Mouse (Mus musculus) embryonic facial prominence, embryonic 13.5 days (tissue): Measurements from ENCODE around the gene Parvb. TPM values are rescaled to one million over a fixed set of nuclear protein-coding genes. Genes with fewer than 3 reads are reported as not detected.

Source experiments
- ATAC-seq: fragments of 200-750 bp; cut with Nextera tagmentation; 2 replicates; pipeline ENCODE4 v1.8.0; 2017; ENCODE audit warnings: low read depth; ENCODE audit not compliant: insufficient number of reproducible peaks, insufficient read depth, low FRiP score, low TSS enrichment
- H3K27ac ChIP-seq: fragments of 300-500 bp; sonication (generic); 2 replicates; pipeline ENCODE4 v1.5.1; 2015; ENCODE audit warnings: moderate library complexity, mild to moderate bottlenecking, inconsistent platforms
- H3K27me3 ChIP-seq: fragments of 300-500 bp; sonication (generic); 2 replicates; pipeline ENCODE4 v1.6.1; 2015; ENCODE audit warnings: mild to moderate bottlenecking, inconsistent platforms
- H3K36me3 ChIP-seq: fragments of 300-500 bp; sonication (generic); 2 replicates; pipeline ENCODE4 v1.6.1; 2015; ENCODE audit warnings: mild to moderate bottlenecking, inconsistent platforms
- H3K4me1 ChIP-seq: fragments of 300-500 bp; sonication (generic); 2 replicates; pipeline ENCODE4 v1.6.1; 2015; ENCODE audit warnings: inconsistent platforms
- H3K4me2 ChIP-seq: fragments of 300-500 bp; sonication (generic); 2 replicates; pipeline ENCODE4 v1.6.1; 2015; ENCODE audit warnings: moderate library complexity, mild to moderate bottlenecking, inconsistent platforms
- H3K4me3 ChIP-seq: fragments of 300-500 bp; sonication (generic); 2 replicates; pipeline ENCODE4 v1.5.1; 2015; ENCODE audit warnings: mild to moderate bottlenecking, inconsistent platforms
- H3K9ac ChIP-seq: fragments of 300-500 bp; sonication (generic); 2 replicates; pipeline ENCODE4 v1.6.1; 2015; ENCODE audit warnings: mild to moderate bottlenecking, inconsistent platforms
- H3K9me3 ChIP-seq: fragments of 300-500 bp; sonication (generic); 2 replicates; pipeline ENCODE4 v1.6.1; 2016; ENCODE audit warnings: inconsistent platforms
- WGBS: fragments of 180-500 bp; shearing (Covaris S2); methylation state at CpG from one replicate; pipeline ENCODE4 v1.1.7; 2015; ENCODE audit warnings: mixed read lengths; 5-methylcytosine and 5-hydroxymethylcytosine counted together
- polyA plus RNA-seq: library from polyadenylated mRNA; unstranded; fragments of >200 nt; fragmentation: Nextera tagmentation; extraction: Ambion mirVana; gene quantifications from 2 replicates; pipeline ENCODE4 v1.2.1, GENCODE M21; 2015

The Parvb gene
- polyA plus RNA-seq, 1 experiment from 2014 or later: 4.4 TPM

GRCm38 (mm10) chr15:84238991-84239401 lies 7.2 kb downstream of the Parvb start:
- no peaks in the 10 kb centered on the region; the same call in 1 of the 2 replicates for H3K27me3 ChIP-seq
- no peak overlapping the region for H3K27ac ChIP-seq
- WGBS: 17% methylated on average over 16 of the region's 16 CpGs
- H3K9ac ChIP-seq: no peak overlapping the region
- no peak overlapping the region for H3K4me3 ChIP-seq
- no peaks in the 10 kb centered on the region for H3K9me3 ChIP-seq
- peak overlapping the region; percentile 19; the same call in 1 of the 2 replicates for H3K4me2 ChIP-seq
- ATAC-seq: no peak
- H3K36me3 ChIP-seq: no peaks in the 10 kb centered on the region
- H3K4me1 ChIP-seq: peaks cover 21% of the 10 kb centered on the region

GRCm38 (mm10) chr15:84241520-84241919 lies 9.7 kb downstream of the Parvb start:
- Histone ChIP-seq H3K36me3 (no peaks in the 10 kb centered on the region), H3K27me3 (no peaks in the 10 kb centered on the region; the same call in 1 of the 2 replicates), H3K4me3 (no peak overlapping the region), H3K9ac (no peak overlapping the region), H3K4me2 (no peak overlapping the region), H3K4me1 (peaks cover 21% of the 10 kb centered on the region), H3K27ac (no peak overlapping the region; the same call in 1 of the 2 replicates), H3K9me3 (no peaks in the 10 kb centered on the region)
- no peak for ATAC-seq
- WGBS: 9% methylated on average over 7 of the region's 7 CpGs

GRCm38 (mm10) chr15:84245104-84245503 lies 13.3 kb downstream of the Parvb start:
- Histone ChIP-seq H3K4me3 (no peak overlapping the region), H3K9me3 (peaks cover 7% of the 10 kb centered on the region), H3K4me2 (no peak overlapping the region), H3K4me1 (peaks cover 9% of the 10 kb centered on the region), H3K9ac (no peak overlapping the region), H3K27ac (no peak overlapping the region), H3K36me3 (no peaks in the 10 kb centered on the region), H3K27me3 (no peaks in the 10 kb centered on the region)
- ATAC-seq: no peak
- 80% methylated on average over 7 of the region's 7 CpGs for WGBS

GRCm38 (mm10) chr15:84246195-84246594 lies 14.4 kb downstream of the Parvb start:
- no peaks in the 10 kb centered on the region for H3K36me3 ChIP-seq
- no peak overlapping the region for H3K4me3 ChIP-seq
- no peak overlapping the region for H3K4me2 ChIP-seq
- H3K4me1 ChIP-seq: peaks cover 15% of the 10 kb centered on the region
- H3K27ac ChIP-seq: no peak overlapping the region
- H3K9me3 ChIP-seq: peaks cover 7% of the 10 kb centered on the region
- WGBS: 95% methylated on average over 6 of the region's 6 CpGs
- no peaks in the 10 kb centered on the region for H3K27me3 ChIP-seq
- no peak for ATAC-seq
- H3K9ac ChIP-seq: no peak overlapping the region

- 91% methylated on average over 3 of the region's 3 CpGs for WGBS
- H3K4me1 ChIP-seq: peaks cover 12% of the 10 kb centered on the region
- no peaks in the 10 kb centered on the region for H3K27me3 ChIP-seq
- ATAC-seq: no peak
- no peak overlapping the region for H3K4me3 ChIP-seq
- H3K9ac ChIP-seq: no peak overlapping the region
- no peaks in the 10 kb centered on the region for H3K36me3 ChIP-seq
- H3K9me3 ChIP-seq: peaks cover 7% of the 10 kb centered on the region
- no peak overlapping the region for H3K4me2 ChIP-seq
- H3K27ac ChIP-seq: no peak overlapping the region
Observed at GRCm38 (mm10) chr15:84247309-84247708, 15.5 kb downstream of the Parvb start.

GRCm38 (mm10) chr15:84251227-84251626 lies 19.4 kb downstream of the Parvb start:
- 0 out of 2 replicates have a peak, but pooled peaks cover 3% of the 10 kb centered on the region for H3K27me3 ChIP-seq
- H3K4me2 ChIP-seq: no peak overlapping the region
- H3K4me3 ChIP-seq: no peak overlapping the region
- peaks cover 44% of the 10 kb centered on the region for H3K4me1 ChIP-seq
- no peak overlapping the region for H3K9ac ChIP-seq
- 33% methylated on average over 13 of the region's 13 CpGs for WGBS
- peaks cover 7% of the 10 kb centered on the region for H3K9me3 ChIP-seq
- H3K27ac ChIP-seq: peak overlapping the region; percentile 28; the same call in 1 of the 2 replicates
- H3K36me3 ChIP-seq: no peaks in the 10 kb centered on the region
- no peak for ATAC-seq

GRCm38 (mm10) chr15:84252645-84253044 lies 20.8 kb downstream of the Parvb start:
- Histone ChIP-seq H3K27me3 (peaks cover 9% of the 10 kb centered on the region; the same call in 1 of the 2 replicates), H3K36me3 (no peaks in the 10 kb centered on the region), H3K27ac (no peak overlapping the region), H3K9me3 (no peaks in the 10 kb centered on the region; the same call in 1 of the 2 replicates), H3K4me1 (peaks cover 54% of the 10 kb centered on the region), H3K4me2 (no peak overlapping the region), H3K9ac (no peak overlapping the region), H3K4me3 (no peak overlapping the region)
- ATAC-seq: no peak
- 90% methylated on average over 7 of the region's 7 CpGs for WGBS

GRCm38 (mm10) chr15:84253757-84254156 lies 21.9 kb downstream of the Parvb start:
- 45% methylated on average over 11 of the region's 11 CpGs for WGBS
- H3K9me3 ChIP-seq: no peaks in the 10 kb centered on the region; the same call in 1 of the 2 replicates
- no peaks in the 10 kb centered on the region for H3K36me3 ChIP-seq
- no peak for ATAC-seq
- no peak overlapping the region for H3K4me2 ChIP-seq
- H3K9ac ChIP-seq: no peak overlapping the region
- H3K4me1 ChIP-seq: peaks cover 54% of the 10 kb centered on the region
- H3K4me3 ChIP-seq: no peak overlapping the region
- 0 out of 2 replicates have a peak overlapping the region, but pooled peaks have one; percentile 22 for H3K27ac ChIP-seq
- peaks cover 16% of the 10 kb centered on the region for H3K27me3 ChIP-seq

- Histone ChIP-seq H3K9ac (no peak overlapping the region), H3K27ac (peak overlapping the region; percentile 33; the same call in 1 of the 2 replicates), H3K4me1 (peaks cover 54% of the 10 kb centered on the region), H3K4me2 (no peak overlapping the region), H3K9me3 (no peaks in the 10 kb centered on the region; the same call in 1 of the 2 replicates), H3K4me3 (no peak overlapping the region), H3K27me3 (peaks cover 22% of the 10 kb centered on the region), H3K36me3 (no peaks in the 10 kb centered on the region)
- no peak for ATAC-seq
- 71% methylated on average over 8 of the region's 8 CpGs for WGBS
Observed at GRCm38 (mm10) chr15:84254387-84254786, 22.5 kb downstream of the Parvb start.

GRCm38 (mm10) chr15:84256254-84256850 lies 24.5 kb downstream of the Parvb start:
- H3K4me1 ChIP-seq: peaks cover 46% of the 10 kb centered on the region
- no peak for ATAC-seq
- H3K36me3 ChIP-seq: no peaks in the 10 kb centered on the region
- H3K4me2 ChIP-seq: no peak overlapping the region
- no peaks in the 10 kb centered on the region; the same call in 1 of the 2 replicates for H3K9me3 ChIP-seq
- 68% methylated on average over 12 of the region's 12 CpGs for WGBS
- H3K9ac ChIP-seq: no peak overlapping the region
- no peak overlapping the region for H3K4me3 ChIP-seq
- H3K27ac ChIP-seq: no peak overlapping the region
- peaks cover 30% of the 10 kb centered on the region for H3K27me3 ChIP-seq

GRCm38 (mm10) chr15:84256864-84257263 lies 25.0 kb downstream of the Parvb start:
- H3K4me2 ChIP-seq: no peak overlapping the region
- H3K4me1 ChIP-seq: peaks cover 44% of the 10 kb centered on the region
- no peak overlapping the region for H3K9ac ChIP-seq
- no peaks in the 10 kb centered on the region for H3K36me3 ChIP-seq
- peaks cover 30% of the 10 kb centered on the region for H3K27me3 ChIP-seq
- 84% methylated on average over 5 of the region's 5 CpGs for WGBS
- no peaks in the 10 kb centered on the region; the same call in 1 of the 2 replicates for H3K9me3 ChIP-seq
- no peak for ATAC-seq
- no peak overlapping the region for H3K27ac ChIP-seq
- no peak overlapping the region for H3K4me3 ChIP-seq

- H3K36me3 ChIP-seq: no peaks in the 10 kb centered on the region
- no peak overlapping the region for H3K9ac ChIP-seq
- no peak overlapping the region for H3K27ac ChIP-seq
- no peak for ATAC-seq
- H3K4me1 ChIP-seq: peaks cover 32% of the 10 kb centered on the region
- no peak overlapping the region for H3K4me2 ChIP-seq
- 66% methylated on average over 9 of the region's 9 CpGs for WGBS
- no peak overlapping the region for H3K4me3 ChIP-seq
- H3K9me3 ChIP-seq: no peaks in the 10 kb centered on the region
- peaks cover 30% of the 10 kb centered on the region for H3K27me3 ChIP-seq
Observed at GRCm38 (mm10) chr15:84258602-84259355, 26.9 kb downstream of the Parvb start.
